Mouse (Mus musculus) adipocyte (in vitro differentiated cells): Measurements from ENCODE around the gene Uvrag.
A peak's percentile ranks its signal among the peaks of the same experiment; 100 is the strongest.

ENCODE experiments used
- DNase-seq: peaks from one replicate; pipeline ENCODE4 v3.0.0-alpha.2; 2016; ENCODE audit warnings: low spot score

Gene Uvrag

GRCm38 (mm10) chr7:99021277-99021676 is 119.7 kb downstream of the Uvrag start:
- DNase-seq = no peak

DNA sequence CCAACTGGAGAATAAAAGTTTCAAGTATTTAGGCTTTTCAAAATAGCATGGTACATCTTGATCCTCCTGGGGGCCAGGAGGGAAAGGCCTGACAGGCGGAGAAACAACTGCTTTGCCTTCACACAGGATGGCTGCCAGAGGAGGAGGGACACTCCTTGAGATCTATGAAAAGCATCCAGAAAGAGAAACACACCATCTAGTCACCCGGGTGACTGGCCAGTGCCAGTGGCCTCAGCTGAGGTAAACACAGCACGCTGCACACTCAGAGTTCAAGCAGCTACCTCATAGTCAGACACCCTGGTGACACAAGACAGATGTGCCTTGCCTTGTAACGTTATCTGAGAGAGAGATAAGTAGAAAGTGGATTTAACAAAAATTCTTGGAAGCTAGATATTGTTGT is 120.6 kb downstream of the Uvrag start:
- peak; percentile 14 for DNase-seq

GRCm38 (mm10) chr7:99017224-99017844 is 123.6 kb downstream of the Uvrag start:
- no peak for DNase-seq

GRCm38 (mm10) chr7:99015914-99016313 is 125.0 kb downstream of the Uvrag start:
- DNase-seq = no peak

GRCm38 (mm10) chr7:99015419-99015818 is 125.5 kb downstream of the Uvrag start:
- DNase-seq = no peak

GRCm38 (mm10) chr7:99014620-99015019 is 126.3 kb downstream of the Uvrag start:
- DNase-seq = no peak

- DNase-seq = no peak
These were observed 133.2 kb downstream of the Uvrag start for GRCm38 (mm10) chr7:99007506-99008354.

GRCm38 (mm10) chr7:99003231-99003630 is 137.7 kb downstream of the Uvrag start:
- DNase-seq = no peak

GRCm38 (mm10) chr7:98998722-98999121 is 142.2 kb downstream of the Uvrag start:
- DNase-seq = no peak

- DNase-seq = no peak
These were observed 143.2 kb downstream of the Uvrag start for GRCm38 (mm10) chr7:98997760-98998159.

- DNase-seq = no peak
These were observed 144.2 kb downstream of the Uvrag start for GRCm38 (mm10) chr7:98996791-98997190.

- no peak for DNase-seq
These were observed 145.7 kb downstream of the Uvrag start for GRCm38 (mm10) chr7:98995126-98995727.

DNA sequence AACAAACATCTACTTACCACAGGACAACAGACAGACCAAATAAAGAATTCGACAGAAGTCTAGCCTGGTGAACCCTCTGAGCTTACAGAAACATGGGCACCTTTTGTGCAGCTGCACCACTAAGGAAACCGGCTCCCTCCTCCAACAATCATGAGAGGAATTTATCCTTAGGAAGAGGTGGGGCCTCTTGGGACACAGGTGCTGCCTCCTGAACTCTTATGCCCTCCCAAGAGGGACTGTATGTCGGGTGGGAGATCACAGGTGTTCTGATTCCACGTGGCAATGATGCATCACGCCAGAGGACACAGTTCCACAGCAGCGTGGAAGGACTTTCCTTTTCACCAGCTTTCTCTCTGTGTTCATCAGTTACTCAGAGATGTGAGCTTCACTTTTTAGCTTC is 146.8 kb downstream of the Uvrag start:
- no peak for DNase-seq

DNA sequence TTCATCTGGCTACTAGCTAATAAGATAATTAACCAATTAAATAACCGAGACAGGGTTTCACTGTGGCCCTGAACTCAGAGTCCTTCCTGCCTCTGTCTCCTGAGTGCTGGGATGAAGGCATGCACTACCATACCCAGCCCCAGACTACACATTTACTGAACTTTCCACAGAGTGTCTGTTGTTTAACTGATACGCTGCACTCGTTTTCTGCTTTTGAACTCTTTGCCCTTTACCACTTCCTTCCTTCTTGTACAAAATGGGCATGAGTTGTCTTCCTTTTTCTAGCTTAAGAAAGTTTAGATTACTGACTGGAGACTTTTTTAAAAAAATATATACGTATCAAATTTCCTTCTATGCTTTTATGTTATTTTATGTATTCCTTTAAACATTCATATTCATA is 147.5 kb downstream of the Uvrag start:
- DNase-seq = no peak

- no peak for DNase-seq
These were observed 149.7 kb downstream of the Uvrag start for GRCm38 (mm10) chr7:98991204-98991761.

GRCm38 (mm10) chr7:98990510-98990909 is 150.4 kb downstream of the Uvrag start:
- no peak for DNase-seq

GRCm38 (mm10) chr7:98986962-98987441 is 153.9 kb downstream of the Uvrag start:
- no peak for DNase-seq

DNA sequence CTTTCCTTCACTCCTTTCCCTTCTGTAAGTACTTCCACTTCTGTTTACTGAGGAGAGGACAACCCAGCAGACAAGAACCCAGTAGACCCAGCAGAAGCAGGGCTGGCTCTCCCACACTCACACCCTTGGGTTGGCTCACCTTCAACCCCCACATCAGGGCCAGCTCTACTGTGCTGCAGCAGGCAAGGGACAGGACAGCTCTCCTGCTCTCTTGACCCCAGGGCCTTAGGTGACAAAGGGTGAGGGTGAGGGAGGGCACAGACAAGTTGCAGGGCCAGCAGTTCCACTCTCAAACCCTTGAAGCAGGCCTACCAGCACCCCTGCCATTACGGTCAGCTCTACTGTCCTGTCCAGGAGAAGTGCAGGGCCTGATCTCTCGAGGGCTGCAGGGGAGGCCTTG is 155.0 kb downstream of the Uvrag start:
- no peak for DNase-seq

- DNase-seq = no peak
These were observed 155.5 kb downstream of the Uvrag start for GRCm38 (mm10) chr7:98985489-98985888.

DNA sequence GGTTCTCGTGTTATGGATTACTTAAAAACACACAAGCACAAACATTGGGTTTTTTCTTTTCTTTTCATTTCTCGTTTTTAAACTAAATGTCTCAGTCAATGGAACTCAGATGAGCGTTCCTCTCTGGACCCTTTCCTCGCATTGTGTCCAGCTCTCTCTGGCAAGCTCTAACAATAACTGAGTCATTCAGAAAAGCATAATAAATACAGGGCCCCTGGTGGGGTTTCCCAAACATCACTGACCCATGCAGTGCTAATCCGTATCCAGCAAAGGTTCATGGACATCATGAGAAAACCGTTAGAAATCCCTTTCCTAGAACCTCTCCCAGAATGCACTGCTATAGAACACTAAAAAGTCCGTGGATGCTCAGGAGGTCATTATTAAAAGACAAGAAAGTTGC is 156.6 kb downstream of the Uvrag start:
- DNase-seq = no peak

GRCm38 (mm10) chr7:98983058-98983457 is 157.9 kb downstream of the Uvrag start:
- DNase-seq = no peak

DNA sequence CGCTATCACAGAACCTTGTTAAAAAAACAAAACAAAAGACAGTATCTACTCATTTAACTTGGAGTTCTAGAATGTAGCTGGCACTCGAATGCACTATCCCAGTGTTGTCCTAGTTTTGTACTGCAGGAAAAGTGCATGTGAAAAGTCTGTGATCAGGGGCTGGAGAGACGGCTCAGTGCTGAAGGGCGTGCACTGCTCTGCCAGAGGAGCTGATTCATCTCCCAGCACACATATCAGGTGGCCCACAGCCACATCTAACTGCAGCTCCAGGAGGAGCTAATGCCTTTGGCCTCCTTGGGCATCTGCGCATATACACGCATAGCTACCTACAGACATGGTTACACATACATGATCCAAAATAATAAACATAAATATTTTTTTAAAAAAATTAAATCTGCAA is 159.5 kb downstream of the Uvrag start:
- DNase-seq = no peak
